Mouse (Mus musculus) C2C12 (cell line): ENCODE measurements around the gene Klhl32.

Experiments
- CEBPB ChIP-seq: IDR thresholded peaks from one replicate; pipeline ENCODE4 v1.6.1; 2011; ENCODE audit warnings: low read depth, mild to moderate bottlenecking, control low read depth, moderate library complexity
- CTCF ChIP-seq: IDR thresholded peaks from one replicate; pipeline ENCODE4 v1.5.1; 2011; ENCODE audit not compliant: control insufficient read depth, insufficient read depth, insufficient read length
- MAX ChIP-seq: IDR thresholded peaks from one replicate; pipeline ENCODE4 v1.6.1; 2011; ENCODE audit warnings: mild to moderate bottlenecking, control low read depth
- MYOG ChIP-seq: IDR thresholded peaks from one replicate; pipeline ENCODE4 v1.6.1; 2011; ENCODE audit not compliant: control insufficient read depth, insufficient read length; ENCODE audit errors: extremely low read depth
- USF1 ChIP-seq: IDR thresholded peaks from one replicate; pipeline ENCODE4 v1.6.1; 2011; ENCODE audit warnings: low read depth, mild to moderate bottlenecking, control low read depth, moderate library complexity

GRCm38 (mm10) chr4:24620005-24620404 lies 230.9 kb downstream of the Klhl32 start:
- TF ChIP-seq CTCF: no peak
- TF ChIP-seq USF1: no peak
- no peak for TF ChIP-seq MYOG
- no peak for TF ChIP-seq CEBPB
- TF ChIP-seq MAX: no peak
